Mouse (Mus musculus) lung, adult 2 months (tissue): ENCODE measurements around the gene Chdh. TPM values are rescaled to one million over a fixed set of nuclear protein-coding genes. Genes with fewer than 3 reads are reported as not detected.

ENCODE experiments used
- DNase-seq: peaks from one replicate; pipeline ENCODE4 v3.0.0; 2022
- H3K4me1 ChIP-seq: fragments of 200-500 bp; 2 replicates; pipeline ENCODE4 v1.6.1; 2011; ENCODE audit warnings: low read length; ENCODE audit not compliant: control insufficient read depth, insufficient read depth
- H3K4me3 ChIP-seq: fragments of 200-500 bp; replicated peaks from 2 replicates; pipeline ENCODE3; 2011; ENCODE audit warnings: low read depth, mild to moderate bottlenecking, control low read depth, low read length; ENCODE audit errors: extremely low read depth
- CTCF ChIP-seq: fragments of 200-500 bp; IDR thresholded peaks from 2 replicates; pipeline ENCODE4 v1.5.1; 2011; ENCODE audit warnings: mild to moderate bottlenecking, low read length, control low read depth; ENCODE audit not compliant: insufficient read depth
- POLR2A ChIP-seq: fragments of 200-500 bp; IDR thresholded peaks from 2 replicates; pipeline ENCODE4 v1.6.1; 2011; ENCODE audit warnings: low read depth, mild to moderate bottlenecking, control low read depth, low read length, borderline replicate concordance; ENCODE audit errors: extremely low read depth
- WGBS: fragments of 180-500 bp; shearing (Covaris S2); methylation state at CpG from one replicate; pipeline ENCODE4 v1.1.7; 2018; 5-methylcytosine and 5-hydroxymethylcytosine counted together
- polyA plus RNA-seq: library from polyadenylated mRNA; depleted of rRNA; stranded (reverse); fragments of >200 nt; gene quantifications from 2 replicates; pipeline ENCODE4 v1.2.3, GENCODE M21; 2012

The Chdh gene
- polyA plus RNA-seq, 1 experiment, result 2.2 TPM

DNA sequence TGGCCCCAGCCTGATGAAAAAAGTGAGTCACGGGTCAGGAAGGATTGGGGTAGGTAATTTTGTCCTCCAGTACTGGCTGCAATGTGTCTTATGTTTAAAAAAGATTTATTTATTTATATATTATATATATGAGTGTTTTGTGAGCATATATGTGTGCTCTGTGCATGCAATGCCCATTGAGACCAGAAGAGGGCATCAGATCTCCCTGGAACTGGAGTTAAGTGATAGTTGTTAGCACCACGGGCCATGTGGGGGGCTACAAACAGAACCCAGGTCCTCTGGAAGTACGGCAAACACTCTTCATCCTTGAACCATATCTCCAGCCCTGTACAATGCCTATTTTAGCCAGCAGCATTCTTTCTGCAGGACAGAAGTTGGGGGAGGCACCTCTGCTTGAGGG is 39.2 kb downstream of the Chdh start:
- no peak for DNase-seq
- WGBS, result 79% methylated on average over 3 of the region's 3 CpGs
- TF ChIP-seq POLR2A, result no peak
- TF ChIP-seq CTCF, result no peak
- no peak overlapping the region for H3K4me3 ChIP-seq
- no peaks in the 10 kb centered on the region for H3K4me1 ChIP-seq

DNA sequence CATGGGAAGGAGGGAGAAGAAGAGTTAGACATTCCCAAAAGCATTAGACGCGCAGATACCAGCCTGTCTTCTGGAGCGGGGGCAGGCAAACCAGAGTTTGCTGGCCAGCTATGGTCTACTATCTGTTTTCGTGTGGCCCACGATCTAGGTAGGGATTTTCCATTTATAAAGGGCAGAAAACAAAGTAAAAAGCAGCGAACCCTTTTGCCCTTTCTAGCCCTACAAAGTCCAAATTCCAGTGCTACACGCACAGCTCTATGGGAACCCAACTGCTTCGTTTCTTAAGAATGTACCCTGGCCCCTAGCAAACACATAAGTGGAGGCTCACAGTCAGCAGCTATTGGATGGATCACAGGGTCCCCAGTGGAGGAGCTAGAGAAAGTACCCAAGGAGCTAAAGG is 41.5 kb downstream of the Chdh start:
- H3K4me1 ChIP-seq, result no peaks in the 10 kb centered on the region
- no peak for TF ChIP-seq CTCF
- TF ChIP-seq POLR2A, result no peak
- no peak for DNase-seq
- 85% methylated on average over 8 of the region's 8 CpGs for WGBS
- no peak overlapping the region for H3K4me3 ChIP-seq

- no peak for DNase-seq
- H3K4me3 ChIP-seq, result no peak overlapping the region
- no peak for TF ChIP-seq POLR2A
- TF ChIP-seq CTCF, result no peak
- WGBS, result 50% methylated on average over 7 of the region's 7 CpGs
- no peaks in the 10 kb centered on the region for H3K4me1 ChIP-seq
Measured at GRCm38 (mm10) chr14:30054922-30055321, 46.1 kb downstream of the Chdh start.

GRCm38 (mm10) chr14:30056031-30056766 is 47.4 kb downstream of the Chdh start:
- WGBS, result 51% methylated on average over 13 of the region's 13 CpGs
- H3K4me3 ChIP-seq, result no peak overlapping the region
- TF ChIP-seq CTCF (no peak), POLR2A (no peak)
- no peaks in the 10 kb centered on the region for H3K4me1 ChIP-seq
- DNase-seq, result no peak

GRCm38 (mm10) chr14:30064864-30065263 is 56.0 kb downstream of the Chdh start:
- no peaks in the 10 kb centered on the region for H3K4me1 ChIP-seq
- TF ChIP-seq POLR2A (no peak), CTCF (no peak)
- DNase-seq, result no peak
- WGBS, result 72% methylated on average over 2 of the region's 2 CpGs
- H3K4me3 ChIP-seq, result no peak overlapping the region

GRCm38 (mm10) chr14:30066752-30067151 is 57.9 kb downstream of the Chdh start:
- WGBS, result 76% methylated on average over 12 of the region's 12 CpGs
- Histone ChIP-seq H3K4me3 (no peak overlapping the region), H3K4me1 (no peaks in the 10 kb centered on the region)
- no peak for TF ChIP-seq POLR2A
- TF ChIP-seq CTCF, result no peak
- no peak for DNase-seq

- TF ChIP-seq CTCF, result no peak
- no peak for TF ChIP-seq POLR2A
- no peak for DNase-seq
- WGBS, result 66% methylated on average over 3 of the region's 3 CpGs
- no peak overlapping the region for H3K4me3 ChIP-seq
- no peaks in the 10 kb centered on the region for H3K4me1 ChIP-seq
Measured at GRCm38 (mm10) chr14:30068566-30068965, 59.7 kb downstream of the Chdh start.

DNA sequence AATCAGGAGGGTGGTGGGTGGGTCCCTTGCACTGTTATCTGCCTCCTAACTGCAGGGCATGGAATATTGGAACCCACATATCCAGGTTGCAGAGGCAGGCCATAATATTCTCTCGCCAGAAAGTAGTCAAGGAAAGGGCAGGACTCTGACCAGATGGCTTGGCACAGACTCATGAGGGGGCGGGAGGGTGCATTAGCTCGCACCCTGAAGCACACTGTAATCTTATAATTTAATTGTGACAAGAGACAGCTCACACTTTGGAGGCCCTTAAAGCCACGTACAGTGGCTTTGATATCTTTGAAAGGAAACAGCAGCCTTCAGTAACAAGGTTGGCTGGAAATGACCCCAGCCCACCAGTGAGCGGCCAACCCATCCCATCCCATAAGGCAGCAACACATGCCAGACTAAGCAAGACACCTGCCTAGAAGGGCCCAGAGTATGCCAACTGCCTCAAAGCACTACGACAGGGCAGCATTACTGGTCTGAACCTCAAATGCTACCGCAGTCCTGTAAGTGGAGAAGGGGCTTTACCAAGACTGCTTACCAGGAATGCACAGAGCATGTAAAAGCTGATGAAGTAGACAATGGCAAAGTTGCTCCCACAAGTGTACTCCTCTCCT is 66.6 kb downstream of the Chdh start:
- 74% methylated on average over 7 of the region's 7 CpGs for WGBS
- DNase-seq, result no peak
- no peaks in the 10 kb centered on the region for H3K4me1 ChIP-seq
- no peak overlapping the region for H3K4me3 ChIP-seq
- no peak for TF ChIP-seq POLR2A
- TF ChIP-seq CTCF, result no peak

- H3K4me1 ChIP-seq, result no peaks in the 10 kb centered on the region
- TF ChIP-seq POLR2A, result no peak
- no peak for TF ChIP-seq CTCF
- no peak overlapping the region for H3K4me3 ChIP-seq
- DNase-seq, result no peak
- 73% methylated on average over 15 of the region's 15 CpGs for WGBS
Measured at GRCm38 (mm10) chr14:30078115-30078808, 69.4 kb downstream of the Chdh start.
